Mouse (Mus musculus): ENCODE results near the gene Tat.
"Not testable (repeated sequence)": the region's sequence is repeated elsewhere in the genome, so short reads cannot be mapped to it uniquely, and the experiment has no call there.

Tat gene

GRCm38 (mm10) chr8:109983944-109984343 is 6.3 kb upstream of the Tat start:
- DNase-seq, result no peak

- DNase-seq, result no peak
These were observed 3.9 kb upstream of the Tat start for GRCm38 (mm10) chr8:109986384-109986783.

GRCm38 (mm10) chr8:109987776-109988175 is 2.5 kb upstream of the Tat start:
- DNase-seq, result no peak

- no peak for DNase-seq
These were observed 1.1 kb upstream of the Tat start for GRCm38 (mm10) chr8:109989151-109989550.

GRCm38 (mm10) chr8:109992166-109992565 is 1.9 kb downstream of the Tat start:
- no peak for DNase-seq

DNA sequence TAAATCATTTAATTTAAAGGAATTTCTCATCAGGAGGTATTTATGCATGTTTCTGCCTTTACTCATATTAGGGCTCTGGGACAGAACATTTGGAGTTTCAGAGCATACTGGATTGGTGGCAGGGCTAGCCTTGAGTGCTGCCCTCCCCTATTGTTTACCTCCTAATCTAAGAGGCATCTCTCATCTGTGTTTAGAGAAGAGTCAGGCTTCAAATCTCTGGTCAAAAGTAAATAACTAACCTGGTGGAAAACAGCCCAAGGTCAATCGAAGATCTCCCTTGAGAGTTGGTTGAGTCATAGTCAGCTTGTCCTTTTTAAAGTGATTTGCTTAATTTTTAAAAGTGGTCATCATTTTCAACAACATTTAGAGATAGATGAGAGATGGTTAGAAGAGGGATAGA is 2.7 kb downstream of the Tat start:
- no peak for DNase-seq

DNA sequence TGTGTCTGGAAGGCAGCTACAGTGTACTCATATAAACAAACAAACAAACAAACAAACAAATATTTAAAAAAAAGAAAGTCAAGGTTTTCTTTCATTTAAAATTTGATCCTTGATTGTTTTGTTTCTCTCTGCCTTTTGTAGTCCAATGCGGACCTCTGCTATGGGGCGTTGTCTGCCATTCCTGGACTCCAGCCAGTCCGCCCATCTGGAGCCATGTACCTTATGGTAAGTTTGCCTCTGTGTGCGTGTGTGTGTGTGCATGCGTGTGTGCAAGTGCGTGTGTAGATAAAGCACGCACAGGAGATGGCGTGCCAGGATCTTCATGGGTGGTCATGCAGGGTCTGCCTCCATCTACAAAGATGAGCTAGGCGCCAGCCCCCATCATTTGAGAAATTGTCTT is 7.1 kb downstream of the Tat start:
- no peak for DNase-seq

GRCm38 (mm10) chr8:109998066-109998465 is 7.8 kb downstream of the Tat start:
- DNase-seq, result no peak

DNA sequence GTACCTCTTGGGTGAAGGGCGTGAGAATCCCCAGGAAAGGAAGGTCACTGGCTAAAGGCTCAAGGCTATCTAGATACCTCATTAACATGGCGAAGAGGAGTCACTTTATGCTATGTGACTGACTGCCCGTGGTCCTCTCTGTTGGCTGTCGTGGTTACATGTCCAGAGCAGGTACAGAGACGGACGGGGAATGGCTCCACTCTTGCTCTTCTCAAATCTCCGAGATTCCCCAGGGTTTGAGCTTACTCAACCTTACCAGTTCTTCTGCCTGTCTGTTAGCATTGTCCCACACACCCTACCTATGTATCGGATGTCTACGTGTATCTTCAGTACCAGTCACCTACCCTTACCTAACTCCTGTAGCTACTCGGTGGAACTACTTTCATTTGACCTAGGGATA is 9.7 kb downstream of the Tat start:
- no peak for DNase-seq

- DNase-seq, result peak; percentile 30 to 36
These were observed 12.7 kb downstream of the Tat start for GRCm38 (mm10) chr8:110002953-110003352.

- DNase-seq, result no peak
These were observed 14.1 kb downstream of the Tat start for GRCm38 (mm10) chr8:110004300-110004699.

- no peak for DNase-seq
These were observed 16.2 kb downstream of the Tat start for GRCm38 (mm10) chr8:110006312-110007023.

GRCm38 (mm10) chr8:110008228-110008994 is 18.2 kb downstream of the Tat start:
- DNase-seq, result no peak

GRCm38 (mm10) chr8:110008995-110009446 is 18.8 kb downstream of the Tat start:
- no peak for DNase-seq

DNA sequence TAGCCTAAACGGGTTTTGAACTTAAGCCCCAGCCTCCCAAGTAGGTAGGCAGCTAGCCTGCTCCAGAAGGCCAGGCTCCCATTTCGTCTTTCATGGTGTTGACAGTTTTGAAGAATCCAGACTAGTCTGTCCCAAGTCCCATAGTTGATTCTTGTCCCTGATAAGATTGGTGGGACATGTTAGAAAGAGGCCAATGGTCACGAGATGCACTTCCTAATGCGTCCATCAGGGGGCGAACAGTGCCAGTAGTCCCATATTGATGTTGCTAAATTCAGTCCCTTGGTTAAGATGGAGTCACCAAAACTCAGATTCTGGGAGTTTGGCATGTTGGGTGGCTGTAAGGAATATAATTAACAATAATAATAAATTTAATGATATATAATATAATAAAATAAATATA is 20.6 kb downstream of the Tat start:
- peak; percentile 48 to 50 for DNase-seq

DNA sequence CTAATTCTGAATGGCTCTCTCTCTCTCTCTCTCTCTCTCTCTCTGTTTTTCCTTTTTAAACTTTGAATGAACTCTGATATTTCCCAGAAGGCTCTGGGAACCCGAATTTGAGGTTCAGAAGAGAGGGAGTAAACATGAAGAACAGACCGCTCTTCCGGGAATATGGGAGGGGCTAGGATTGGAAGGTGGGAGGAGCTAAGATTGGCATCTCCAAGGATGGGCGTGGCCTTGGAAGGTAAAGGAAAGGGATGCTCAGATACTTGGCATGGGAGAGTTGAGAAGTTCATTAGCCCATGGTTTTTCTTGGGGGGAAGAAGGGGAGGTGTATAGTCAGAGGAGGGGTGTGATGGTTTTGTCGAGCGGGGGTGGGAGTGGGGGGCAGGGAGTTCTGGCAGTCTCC is 31.8 kb downstream of the Tat start:
- DNase-seq, result no peak

- DNase-seq, result no peak
These were observed 32.6 kb downstream of the Tat start for GRCm38 (mm10) chr8:110022768-110023344.

GRCm38 (mm10) chr8:110033771-110034170 is 43.5 kb downstream of the Tat start:
- not testable (repeated sequence) for DNase-seq

DNA sequence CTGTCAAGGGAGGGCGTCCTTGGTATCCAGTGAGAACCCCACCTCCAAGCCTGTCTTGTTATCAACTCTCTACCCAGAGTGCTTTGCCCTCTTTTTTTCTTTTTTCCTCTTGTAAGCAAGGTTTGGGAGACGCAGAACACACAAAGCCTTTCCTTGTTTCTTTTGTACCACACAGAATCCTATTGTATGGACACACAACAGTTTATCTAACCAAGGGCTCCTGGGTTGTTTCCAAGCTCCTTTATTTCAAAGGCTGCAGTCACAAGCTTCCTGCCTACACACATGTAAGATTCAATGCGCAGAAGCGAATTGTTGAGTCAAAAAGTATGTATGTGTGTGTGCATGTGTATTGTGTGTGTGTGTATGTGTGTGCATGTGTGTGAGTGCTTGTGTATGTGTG is 44.1 kb downstream of the Tat start:
- DNase-seq, result no peak

DNA sequence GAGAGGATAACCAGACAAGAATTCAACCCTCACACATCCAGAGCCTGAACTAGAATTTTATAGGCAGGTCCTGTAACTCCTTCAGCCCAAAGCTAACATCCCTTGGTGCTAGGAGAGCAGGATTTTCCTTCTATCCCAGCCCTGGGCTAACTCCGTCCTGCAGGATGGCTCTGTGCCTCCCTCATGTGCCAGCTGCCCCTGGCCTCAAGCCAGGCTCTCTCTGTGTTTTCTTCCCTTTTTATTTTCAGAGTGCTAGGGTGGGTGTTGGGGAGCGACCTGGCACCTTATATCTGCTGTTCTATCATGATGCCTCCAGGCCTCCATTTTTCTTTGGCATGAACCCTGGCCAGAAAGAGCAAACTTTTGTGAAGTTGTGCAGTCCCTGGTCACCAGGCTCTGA is 45.9 kb downstream of the Tat start:
- DNase-seq, result no peak

GRCm38 (mm10) chr8:110039216-110039615 is 49.0 kb downstream of the Tat start:
- no peak for DNase-seq

DNA sequence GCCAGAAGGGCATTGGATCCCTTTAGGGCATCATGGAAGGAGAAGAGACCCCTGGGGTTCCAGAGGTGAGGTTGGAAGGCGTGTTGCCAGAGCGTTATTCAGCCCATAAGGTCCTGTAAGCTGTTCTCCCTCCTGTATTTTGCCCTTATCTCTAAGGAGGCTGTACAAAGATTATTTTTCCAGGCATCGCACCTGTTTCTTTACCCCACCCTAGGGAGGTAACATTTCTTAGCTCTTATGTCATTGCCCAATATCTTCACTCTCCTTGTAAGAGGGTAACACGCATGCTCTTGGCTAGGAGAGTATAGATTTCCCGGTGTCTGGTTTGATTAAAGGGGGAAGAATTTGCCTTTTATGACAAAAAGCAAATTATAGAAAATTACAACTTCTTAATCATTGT is 49.4 kb downstream of the Tat start, which contains the start of gene Chst4:
TSS of gene Chst4 (minus strand) at position 82 of the 400 bp plus-strand sequence.
- DNase-seq, result no peak

DNA sequence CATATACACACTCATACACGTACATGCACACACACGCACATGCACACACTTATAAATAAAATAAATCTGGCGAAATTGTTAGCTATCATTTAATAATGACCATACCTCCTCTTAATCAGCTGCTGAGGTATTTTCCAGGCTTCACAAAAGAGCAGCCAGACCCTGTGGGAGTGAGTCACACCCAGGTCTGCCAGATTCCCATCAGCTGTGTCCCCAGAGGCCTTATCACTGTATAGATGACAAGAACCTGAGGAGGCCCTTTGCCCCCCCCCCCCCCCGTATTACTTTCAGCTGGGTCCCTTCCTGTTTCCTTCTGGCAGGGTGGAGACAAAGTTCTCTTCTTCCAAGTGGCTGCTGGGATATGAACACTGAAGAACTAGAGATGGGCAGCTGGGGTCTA is 50.3 kb downstream of the Tat start:
- DNase-seq, result no peak

Data from B cell, adult 2 months (primary cell).